Mouse (Mus musculus) lung, adult 2 months (tissue): ENCODE results near the gene Gsap. TPM values are rescaled to one million over a fixed set of nuclear protein-coding genes. Genes with fewer than 3 reads are reported as not detected.

Experiments
- DNase-seq: peaks from one replicate; pipeline ENCODE4 v3.0.0; 2022
- H3K4me1 ChIP-seq: fragments of 200-500 bp; 2 replicates; pipeline ENCODE4 v1.6.1; 2011; ENCODE audit warnings: low read length; ENCODE audit not compliant: control insufficient read depth, insufficient read depth
- H3K4me3 ChIP-seq: fragments of 200-500 bp; replicated peaks from 2 replicates; pipeline ENCODE3; 2011; ENCODE audit warnings: low read depth, mild to moderate bottlenecking, control low read depth, low read length; ENCODE audit errors: extremely low read depth
- CTCF ChIP-seq: fragments of 200-500 bp; IDR thresholded peaks from 2 replicates; pipeline ENCODE4 v1.5.1; 2011; ENCODE audit warnings: mild to moderate bottlenecking, low read length, control low read depth; ENCODE audit not compliant: insufficient read depth
- POLR2A ChIP-seq: fragments of 200-500 bp; IDR thresholded peaks from 2 replicates; pipeline ENCODE4 v1.6.1; 2011; ENCODE audit warnings: low read depth, mild to moderate bottlenecking, control low read depth, low read length, borderline replicate concordance; ENCODE audit errors: extremely low read depth
- WGBS: fragments of 180-500 bp; shearing (Covaris S2); methylation state at CpG from one replicate; pipeline ENCODE4 v1.1.7; 2018; 5-methylcytosine and 5-hydroxymethylcytosine counted together
- polyA plus RNA-seq: library from polyadenylated mRNA; depleted of rRNA; stranded (reverse); fragments of >200 nt; gene quantifications from 2 replicates; pipeline ENCODE4 v1.2.3, GENCODE M21; 2012

The Gsap gene
- polyA plus RNA-seq, 1 experiment, result 25.7 TPM

- 89% methylated on average over 3 of the region's 3 CpGs for WGBS
- DNase-seq, result no peak
- TF ChIP-seq CTCF, result no peak
- TF ChIP-seq POLR2A, result no peak
Measured at GRCm38 (mm10) chr5:21156770-21157169, 29.3 kb upstream of the Gsap start.

GRCm38 (mm10) chr5:21159536-21159935 lies 26.5 kb upstream of the Gsap start:
- no peaks in the 10 kb centered on the region for H3K4me1 ChIP-seq
- H3K4me3 ChIP-seq, result no peak overlapping the region
- TF ChIP-seq POLR2A (no peak), CTCF (no peak)
- 76% methylated on average over 3 of the region's 3 CpGs for WGBS
- DNase-seq, result no peak

More at GRCm38 (mm10) chr5:21156770-21157169, 29.3 kb upstream of the Gsap start:
- no peak overlapping the region for H3K4me3 ChIP-seq
- H3K4me1 ChIP-seq, result no peaks in the 10 kb centered on the region

- Histone ChIP-seq H3K4me1 (no peaks in the 10 kb centered on the region), H3K4me3 (no peak overlapping the region)
- no peak for DNase-seq
- no peak for TF ChIP-seq CTCF
- TF ChIP-seq POLR2A, result no peak
- WGBS, result 58% methylated on average over 1 of the region's 1 CpGs
Measured at GRCm38 (mm10) chr5:21160781-21161180, 25.3 kb upstream of the Gsap start.

- H3K4me1 ChIP-seq, result no peaks in the 10 kb centered on the region
- WGBS, result 86% methylated on average over 3 of the region's 3 CpGs
- no peak for TF ChIP-seq POLR2A
- TF ChIP-seq CTCF, result no peak
Measured at GRCm38 (mm10) chr5:21163421-21163820, 22.6 kb upstream of the Gsap start.

GRCm38 (mm10) chr5:21168689-21169345 lies 17.2 kb upstream of the Gsap start:
- no peaks in the 10 kb centered on the region for H3K4me1 ChIP-seq
- TF ChIP-seq CTCF (no peak), POLR2A (no peak)
- WGBS, result 65% methylated on average over 8 of the region's 8 CpGs
- no peak for DNase-seq
- no peak overlapping the region for H3K4me3 ChIP-seq

More at GRCm38 (mm10) chr5:21163421-21163820, 22.6 kb upstream of the Gsap start:
- DNase-seq, result no peak
- no peak overlapping the region for H3K4me3 ChIP-seq

GRCm38 (mm10) chr5:21169346-21169745 lies 16.7 kb upstream of the Gsap start:
- no peaks in the 10 kb centered on the region for H3K4me1 ChIP-seq
- DNase-seq, result no peak
- no peak for TF ChIP-seq CTCF
- no peak overlapping the region for H3K4me3 ChIP-seq
- 77% methylated on average over 3 of the region's 3 CpGs for WGBS

- H3K4me3 ChIP-seq, result no peak overlapping the region
- TF ChIP-seq POLR2A, result no peak
- no peak for TF ChIP-seq CTCF
- DNase-seq, result no peak
- no peaks in the 10 kb centered on the region for H3K4me1 ChIP-seq
- 86% methylated on average over 1 of the region's 1 CpGs for WGBS
Measured at GRCm38 (mm10) chr5:21169877-21170276, 16.2 kb upstream of the Gsap start.

GRCm38 (mm10) chr5:21170440-21170839 lies 15.6 kb upstream of the Gsap start:
- 55% methylated on average over 4 of the region's 4 CpGs for WGBS
- Histone ChIP-seq H3K4me1 (no peaks in the 10 kb centered on the region), H3K4me3 (no peak overlapping the region)
- TF ChIP-seq CTCF (no peak), POLR2A (no peak)
- no peak for DNase-seq

GRCm38 (mm10) chr5:21170898-21171297 lies 15.2 kb upstream of the Gsap start:
- WGBS, result 48% methylated on average over 5 of the region's 5 CpGs
- DNase-seq, result no peak
- no peak overlapping the region for H3K4me3 ChIP-seq
- no peaks in the 10 kb centered on the region for H3K4me1 ChIP-seq
- TF ChIP-seq POLR2A (no peak), CTCF (no peak)

GRCm38 (mm10) chr5:21171336-21171735 lies 14.7 kb upstream of the Gsap start:
- Histone ChIP-seq H3K4me1 (no peaks in the 10 kb centered on the region), H3K4me3 (no peak overlapping the region)
- 46% methylated on average over 6 of the region's 6 CpGs for whole genome bisulfite sequencing
- TF ChIP-seq CTCF (no peak), POLR2A (no peak)
- DNase-seq, result no peak
